ENCODE assay signal across 7 mouse cellular contexts in genomic region chr17:25831451-25832281, GRCm38 (mm10). TPM values are rescaled to one million over a fixed set of nuclear protein-coding genes. Genes with fewer than 3 reads are reported as not detected.
DNase-seq lines count a peak whose midpoint lies in the region; ATAC-seq and TF ChIP-seq lines count a peak whose summit lies in the region.

No protein-coding gene starts in this region.

- WGBS in embryonic facial prominence, embryonic 13.5 days: 63% methylated on average over 21 of the region's 21 CpGs
- WGBS in intestine, embryonic 14.5 days: 52% methylated on average over 21 of the region's 21 CpGs
- WGBS in midbrain, embryonic 10.5 days: 68% methylated on average over 21 of the region's 21 CpGs

- no peak for TF ChIP-seq EP300 in CH12.LX (IDR thresholded peaks at IDR 0.05; ENCODE audit: low read length)

- peak overlapping the region; percentile 71 to 81 (median 80) for H3K4me3 ChIP-seq in CH12.LX (replicated peaks in 1 of 3; ENCODE audit: low read depth in 2 of 3, low read length in 2 of 3, poor library complexity in 1 of 3)
- peak overlapping the region; percentile 86 for H3K4me3 ChIP-seq in embryonic facial prominence, embryonic 13.5 days
- peak overlapping the region; percentile 61 for H3K4me3 ChIP-seq in intestine, embryonic 14.5 days (ENCODE audit: low read depth, low read length)
- peak overlapping the region; percentile 89 for H3K4me3 ChIP-seq in midbrain, embryonic 10.5 days

- no peak overlapping the region for H3K27ac ChIP-seq in CH12.LX (ENCODE audit: insufficient read depth, low read depth)
- peak overlapping the region; percentile 95 for H3K27ac ChIP-seq in embryonic facial prominence, embryonic 13.5 days
- H3K27ac ChIP-seq in intestine, embryonic 14.5 days (ENCODE audit: low read depth): peak overlapping the region; percentile 94
- H3K27ac ChIP-seq in midbrain, embryonic 10.5 days (replicated peaks): peak overlapping the region; percentile 96

- peaks cover 23 to 48% of the 10 kb centered on the region in 2 experiments for H3K4me1 ChIP-seq in CH12.LX (ENCODE audit: control insufficient read depth in 1 of 2, insufficient read depth in 2 of 2)
- H3K4me1 ChIP-seq in embryonic facial prominence, embryonic 13.5 days: peaks cover 70% of the 10 kb centered on the region
- peaks cover 51% of the 10 kb centered on the region for H3K4me1 ChIP-seq in intestine, embryonic 14.5 days (replicated peaks; ENCODE audit: control insufficient read depth, insufficient read depth, low read length)
- peaks cover 91% of the 10 kb centered on the region for H3K4me1 ChIP-seq in midbrain, embryonic 10.5 days

- ATAC-seq in embryonic facial prominence, embryonic 13.5 days (ENCODE audit: insufficient number of reproducible peaks, insufficient read depth, low FRiP score, low TSS enrichment, low read depth): no peak
- no peak for ATAC-seq in intestine, embryonic 14.5 days (replicated peaks; ENCODE audit: low FRiP score, low TSS enrichment, low read depth)

- peak overlapping the region; percentile 85 for H3K4me2 ChIP-seq in CH12.LX (ENCODE audit: insufficient read depth, low read depth, poor library complexity, severe bottlenecking)
- peak overlapping the region; percentile 98 for H3K4me2 ChIP-seq in embryonic facial prominence, embryonic 13.5 days
- H3K4me2 ChIP-seq in intestine, embryonic 14.5 days (ENCODE audit: low read length): peak overlapping the region; percentile 97

- in situ Hi-C loops in CH12.LX (cut with MboI; ENCODE audit: low pct_ligation_motif_present, low pct_unique_long_range_greater_than_20kb, low sequenced_read_pairs): no loop called here

- DNase-seq in 416B (ENCODE audit: low read depth) (peak; percentile 80), CH12.LX (ENCODE audit: extremely low read depth) (no peak)
- DNase-seq in intestine, embryonic 14.5 days (ENCODE audit: low spot score): no peak
- no peak for DNase-seq in midbrain, embryonic 10.5 days (ENCODE audit: low spot score)
- DNase-seq in c-Kit-positive CD71-positive TER-119-positive erythroid progenitor cells, embryonic 14.5 days (ENCODE audit: low spot score): no peak
- no peak for DNase-seq in left cerebral cortex, adult 8-10 months (ENCODE audit: low spot score in 2 of 2)

- no peak for TF ChIP-seq CTCF in CH12.LX (conservative IDR thresholded peaks at IDR 0.05 in 1 of 2, IDR thresholded peaks at IDR 0.05 in 1 of 2; ENCODE audit: low read depth in 2 of 2, low read length in 2 of 2)

- peak overlapping the region; percentile 90 for H3K9ac ChIP-seq in CH12.LX (ENCODE audit: insufficient read depth, low read depth)
- peak overlapping the region; percentile 93 for H3K9ac ChIP-seq in embryonic facial prominence, embryonic 13.5 days
- peak overlapping the region; percentile 68 for H3K9ac ChIP-seq in intestine, embryonic 14.5 days (ENCODE audit: low read length)

- no peaks in the 10 kb centered on the region for H3K27me3 ChIP-seq in CH12.LX (replicated peaks)
- H3K27me3 ChIP-seq in embryonic facial prominence, embryonic 13.5 days: no peaks in the 10 kb centered on the region
- no peaks in the 10 kb centered on the region for H3K27me3 ChIP-seq in intestine, embryonic 14.5 days (replicated peaks; ENCODE audit: control insufficient read depth, insufficient read depth, low read length)
- H3K27me3 ChIP-seq in midbrain, embryonic 10.5 days (ENCODE audit: low read depth, poor library complexity, severe bottlenecking): no peaks in the 10 kb centered on the region

- dilution Hi-C loops in CH12.LX (cut with MboI; ENCODE audit: extremely low pct_ligation_motif_present, extremely low pct_unique_long_range_greater_than_20kb, low sequenced_read_pairs): no loop called here

- H3K79me2 ChIP-seq in CH12.LX (replicated peaks; ENCODE audit: control insufficient read depth, extremely low read depth, insufficient read depth, poor library complexity, severe bottlenecking): peaks cover 14% of the 10 kb centered on the region

- no peak for TF ChIP-seq RAD21 in CH12.LX (IDR thresholded peaks at IDR 0.05; ENCODE audit: low read depth, low read length)

- H3K9me3 ChIP-seq in CH12.LX (replicated peaks; ENCODE audit: low read length): no peaks in the 10 kb centered on the region
- no peaks in the 10 kb centered on the region for H3K9me3 ChIP-seq in embryonic facial prominence, embryonic 13.5 days
- no peaks in the 10 kb centered on the region for H3K9me3 ChIP-seq in intestine, embryonic 14.5 days (ENCODE audit: control insufficient read depth, low read length)
- H3K9me3 ChIP-seq in midbrain, embryonic 10.5 days (replicated peaks): no peaks in the 10 kb centered on the region

- TF ChIP-seq POLR2A in CH12.LX (IDR thresholded peaks at IDR 0.05; ENCODE audit: low read depth, low read length): no peak

- H3K36me3 ChIP-seq in CH12.LX (replicated peaks in 1 of 2; ENCODE audit: control insufficient read depth in 1 of 2, insufficient read depth in 1 of 2, low read length in 1 of 2): peaks cover 56 to 77% of the 10 kb centered on the region in 2 experiments
- peaks cover 56% of the 10 kb centered on the region for H3K36me3 ChIP-seq in embryonic facial prominence, embryonic 13.5 days
- peaks cover 40% of the 10 kb centered on the region for H3K36me3 ChIP-seq in intestine, embryonic 14.5 days (ENCODE audit: control insufficient read depth, insufficient read depth, low read length)
- H3K36me3 ChIP-seq in midbrain, embryonic 10.5 days: peaks cover 65% of the 10 kb centered on the region

TF ChIP-seq in CH12.LX, 34 proteins besides CTCF, POLR2A, EP300 and RAD21:
- TF ChIP-seq ZKSCAN1 (IDR thresholded peaks at IDR 0.05; ENCODE audit: borderline replicate concordance, low read depth, low read length) (no peak), TBP (conservative IDR thresholded peaks at IDR 0.05; ENCODE audit: low read depth, low read length) (no peak), PAX5 (IDR thresholded peaks at IDR 0.05; ENCODE audit: low read length) (no peak), POLR2AphosphoS2 (IDR thresholded peaks at IDR 0.05; ENCODE audit: low read depth, low read length) (no peak), MAX (IDR thresholded peaks at IDR 0.05; ENCODE audit: low read length) (no peak)

RNA-seq across cellular contexts. Expression of gene Stub1, which starts 1.5 kb away (rescaled TPM):
- total RNA-seq in CH12.LX (2012; rRNA removed) (98.3 and 107 TPM in 2 replicates), CH12.LX (2014; rRNA removed) (60.4 and 62.9 TPM in 2 replicates)
- 84.8 and 87.1 TPM in 2 replicates for polyA plus RNA-seq in CH12.LX (2012; ENCODE audit: insufficient read length, low read depth)
- 319 and 353 TPM in 2 replicates for polyA plus RNA-seq in embryonic facial prominence, embryonic 13.5 days (2015; fragmentation: Nextera tagmentation; extraction: Ambion mirVana)
- polyA plus RNA-seq in intestine, embryonic 14.5 days (2014; fragmentation: Nextera tagmentation; extraction: Ambion mirVana): 345 and 350 TPM in 2 replicates
- 381 and 403 TPM in 2 replicates for polyA plus RNA-seq in midbrain, embryonic 10.5 days (2016; fragmentation: Nextera tagmentation; extraction: Ambion mirVana)
- total RNA-seq in left cerebral cortex, adult 8-10 months (2022): 100 to 1,000 TPM; 168 to 175 (median 172) TPM

RNA-seq across cellular contexts. Expression of gene Jmjd8, which starts 3.0 kb away (rescaled TPM):
- total RNA-seq in CH12.LX (2012; rRNA removed): 7.7 and 9.3 TPM in 2 replicates
- total RNA-seq in CH12.LX (2014; rRNA removed): 4.8 and 6.1 TPM in 2 replicates
- 8.3 and 8.5 TPM in 2 replicates for polyA plus RNA-seq in CH12.LX (2012; ENCODE audit: insufficient read length, low read depth)
- 48.3 and 52.8 TPM in 2 replicates for polyA plus RNA-seq in embryonic facial prominence, embryonic 13.5 days (2015; fragmentation: Nextera tagmentation; extraction: Ambion mirVana)
- polyA plus RNA-seq in intestine, embryonic 14.5 days (2014; fragmentation: Nextera tagmentation; extraction: Ambion mirVana): 39.5 and 40.2 TPM in 2 replicates
- polyA plus RNA-seq in midbrain, embryonic 10.5 days (2016; fragmentation: Nextera tagmentation; extraction: Ambion mirVana): 58.7 and 68.4 TPM in 2 replicates
- 10 to 100 TPM; 52.6 to 63.8 (median 56.4) TPM for total RNA-seq in left cerebral cortex, adult 8-10 months (2022)

RNA-seq across cellular contexts. Expression of gene Rhbdl1, which starts 5.4 kb away (rescaled TPM):
- total RNA-seq in CH12.LX (2012; rRNA removed) (1.9 and 2.4 TPM in 2 replicates), CH12.LX (2014; rRNA removed) (not detected in 2 replicates)
- 2.8 and 4.6 TPM in 2 replicates for polyA plus RNA-seq in CH12.LX (2012; ENCODE audit: insufficient read length, low read depth)
- 1.4 and 2.7 TPM in 2 replicates for polyA plus RNA-seq in embryonic facial prominence, embryonic 13.5 days (2015; fragmentation: Nextera tagmentation; extraction: Ambion mirVana)
- polyA plus RNA-seq in intestine, embryonic 14.5 days (2014; fragmentation: Nextera tagmentation; extraction: Ambion mirVana): 1.3 and 1.5 TPM in 2 replicates
- 1.7 and 2.7 TPM in 2 replicates for polyA plus RNA-seq in midbrain, embryonic 10.5 days (2016; fragmentation: Nextera tagmentation; extraction: Ambion mirVana)
- total RNA-seq in left cerebral cortex, adult 8-10 months (2022): 10 to 100 TPM; 32.6 to 42.3 (median 37.5) TPM

RNA-seq across cellular contexts. Expression of gene Wdr24, which starts 8.2 kb away (rescaled TPM):
- total RNA-seq in CH12.LX (2012; rRNA removed) (27.2 and 28.6 TPM in 2 replicates), CH12.LX (2014; rRNA removed) (17.3 and 20.9 TPM in 2 replicates)
- polyA plus RNA-seq in CH12.LX (2012; ENCODE audit: insufficient read length, low read depth): 16.9 and 20.4 TPM in 2 replicates
- polyA plus RNA-seq in embryonic facial prominence, embryonic 13.5 days (2015; fragmentation: Nextera tagmentation; extraction: Ambion mirVana): 26.5 and 30.0 TPM in 2 replicates
- polyA plus RNA-seq in intestine, embryonic 14.5 days (2014; fragmentation: Nextera tagmentation; extraction: Ambion mirVana): 29.4 and 30.8 TPM in 2 replicates
- polyA plus RNA-seq in midbrain, embryonic 10.5 days (2016; fragmentation: Nextera tagmentation; extraction: Ambion mirVana): 31.7 and 32.2 TPM in 2 replicates
- total RNA-seq in left cerebral cortex, adult 8-10 months (2022): 10 to 100 TPM; 22.1 to 28.5 (median 26.8) TPM

RNA-seq across cellular contexts. Expression of gene Gm20683, which starts 9.9 kb away (rescaled TPM):
- 3.1 and 3.8 TPM in 2 replicates for total RNA-seq in CH12.LX (2012; rRNA removed)
- total RNA-seq in CH12.LX (2014; rRNA removed): 0.96 and 1.3 TPM in 2 replicates
- polyA plus RNA-seq in CH12.LX (2012; ENCODE audit: insufficient read length, low read depth): 1.4 and 4.8 TPM in 2 replicates
- 1.3 and 2.9 TPM in 2 replicates for polyA plus RNA-seq in embryonic facial prominence, embryonic 13.5 days (2015; fragmentation: Nextera tagmentation; extraction: Ambion mirVana)
- polyA plus RNA-seq in intestine, embryonic 14.5 days (2014; fragmentation: Nextera tagmentation; extraction: Ambion mirVana): 1.6 and 2.3 TPM in 2 replicates
- polyA plus RNA-seq in midbrain, embryonic 10.5 days (2016; fragmentation: Nextera tagmentation; extraction: Ambion mirVana): 1.7 and 2.2 TPM in 2 replicates
- total RNA-seq in left cerebral cortex, adult 8-10 months (2022): 10 to 100 TPM; 19.4 to 25.5 (median 21.2) TPM
